Mouse (Mus musculus) liver, embryonic 12.5 days (tissue): ENCODE data around the gene Armt1. TPM values are rescaled to one million over a fixed set of nuclear protein-coding genes. Genes with fewer than 3 reads are reported as not detected.

ENCODE experiments used
- ATAC-seq: fragments of 200-750 bp; cut with Nextera tagmentation; 2 replicates; pipeline ENCODE4 v1.8.0; 2017; ENCODE audit warnings: moderate number of reproducible peaks, mild to moderate bottlenecking, moderate library complexity
- H3K27ac ChIP-seq: fragments of 300-500 bp; sonication (generic); 2 replicates; pipeline ENCODE4 v1.5.1; 2016; ENCODE audit warnings: mild to moderate bottlenecking
- H3K27me3 ChIP-seq: fragments of 300-500 bp; sonication (generic); replicated peaks from 2 replicates; pipeline ENCODE4 v1.6.1; 2016; ENCODE audit warnings: mild to moderate bottlenecking, moderate library complexity
- H3K36me3 ChIP-seq: fragments of 300-500 bp; sonication (generic); 2 replicates; pipeline ENCODE4 v1.6.1; 2016; ENCODE audit warnings: mild to moderate bottlenecking, moderate library complexity
- H3K4me1 ChIP-seq: fragments of 300-500 bp; sonication (generic); 2 replicates; pipeline ENCODE4 v1.6.1; 2016
- H3K4me2 ChIP-seq: fragments of 300-500 bp; sonication (generic); 2 replicates; pipeline ENCODE4 v1.6.1; 2016; ENCODE audit warnings: mild to moderate bottlenecking, moderate library complexity
- H3K4me3 ChIP-seq: fragments of 300-500 bp; sonication (generic); 2 replicates; pipeline ENCODE4 v1.5.1; 2016; ENCODE audit warnings: mild to moderate bottlenecking, moderate library complexity
- H3K9ac ChIP-seq: fragments of 300-500 bp; sonication (generic); 2 replicates; pipeline ENCODE4 v1.6.1; 2016; ENCODE audit warnings: mild to moderate bottlenecking, moderate library complexity
- H3K9me3 ChIP-seq: fragments of 300-500 bp; sonication (generic); replicated peaks from 2 replicates; pipeline ENCODE4 v1.6.1; 2016; ENCODE audit warnings: mild to moderate bottlenecking, moderate library complexity
- WGBS: fragments of 180-500 bp; shearing (Covaris S2); methylation state at CpG from one replicate; pipeline ENCODE4 v1.1.7; 2016; ENCODE audit not compliant: insufficient replicate concordance; 5-methylcytosine and 5-hydroxymethylcytosine counted together
- polyA plus RNA-seq: library from polyadenylated mRNA; unstranded; fragments of >200 nt; fragmentation: Nextera tagmentation; extraction: Ambion mirVana; gene quantifications from 2 replicates; pipeline ENCODE4 v1.2.1, GENCODE M21; 2016

Gene Armt1
- polyA plus RNA-seq = 23.6 and 23.9 TPM in 2 replicates

GRCm38 (mm10) chr10:4432123-4432931 is at the start of gene Armt1, which contains the start of gene Rmnd1:
TSS of gene Armt1 (plus strand) at chr10:4432467.
TSS of gene Rmnd1 (minus strand) at chr10:4432388.
- peak within 1 kb of the TSS; percentile 89 for H3K4me2 ChIP-seq
- H3K4me3 ChIP-seq = peak within 1 kb of the TSS; percentile 81
- peaks cover 46% of the 10 kb centered on the region for H3K36me3 ChIP-seq
- peak within 1 kb of the TSS; percentile 89 for H3K9ac ChIP-seq
- under 1% methylated on average over 75 of the region's 75 CpGs for WGBS
- peak within 1 kb of the TSS; percentile 91 for H3K27ac ChIP-seq
- peak; percentile 94 for ATAC-seq
- H3K9me3 ChIP-seq = no peaks in the 10 kb centered on the region
- no peaks in the 10 kb centered on the region for H3K27me3 ChIP-seq
- H3K4me1 ChIP-seq = peaks cover 56% of the 10 kb centered on the region

DNA sequence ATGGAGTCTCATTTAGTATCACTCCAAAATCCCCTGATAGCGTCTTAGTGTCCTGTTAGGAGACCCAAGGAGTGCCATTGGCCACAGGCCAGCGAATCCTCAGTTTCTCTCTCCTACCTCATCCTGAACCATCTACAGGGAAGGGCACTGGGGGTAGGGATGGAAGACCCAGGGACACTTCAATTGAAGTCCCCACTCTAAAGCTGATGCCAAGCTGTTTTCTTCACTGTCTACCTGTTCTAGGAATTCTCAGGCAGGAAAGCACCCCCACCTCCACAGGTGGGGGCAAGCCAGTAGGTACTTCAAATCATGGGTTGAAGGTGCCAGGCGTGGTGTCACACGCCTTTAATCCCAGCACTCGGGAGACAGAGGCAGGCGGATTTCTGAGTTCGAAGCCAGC is 48.0 kb upstream of the Armt1 start:
- H3K9me3 ChIP-seq = no peaks in the 10 kb centered on the region
- no peak for ATAC-seq
- H3K4me3 ChIP-seq = no peak overlapping the region
- 79% methylated on average over 7 of the region's 7 CpGs for WGBS
- H3K27ac ChIP-seq = no peak overlapping the region
- H3K27me3 ChIP-seq = no peaks in the 10 kb centered on the region
- no peaks in the 10 kb centered on the region for H3K36me3 ChIP-seq
- H3K4me2 ChIP-seq = no peak overlapping the region
- no peak overlapping the region for H3K9ac ChIP-seq
- peaks cover 48% of the 10 kb centered on the region for H3K4me1 ChIP-seq

GRCm38 (mm10) chr10:4386609-4387591 is 45.4 kb upstream of the Armt1 start:
- peaks cover 75% of the 10 kb centered on the region for H3K4me1 ChIP-seq
- 1% methylated on average over 47 of the region's 133 CpGs for WGBS

DNA sequence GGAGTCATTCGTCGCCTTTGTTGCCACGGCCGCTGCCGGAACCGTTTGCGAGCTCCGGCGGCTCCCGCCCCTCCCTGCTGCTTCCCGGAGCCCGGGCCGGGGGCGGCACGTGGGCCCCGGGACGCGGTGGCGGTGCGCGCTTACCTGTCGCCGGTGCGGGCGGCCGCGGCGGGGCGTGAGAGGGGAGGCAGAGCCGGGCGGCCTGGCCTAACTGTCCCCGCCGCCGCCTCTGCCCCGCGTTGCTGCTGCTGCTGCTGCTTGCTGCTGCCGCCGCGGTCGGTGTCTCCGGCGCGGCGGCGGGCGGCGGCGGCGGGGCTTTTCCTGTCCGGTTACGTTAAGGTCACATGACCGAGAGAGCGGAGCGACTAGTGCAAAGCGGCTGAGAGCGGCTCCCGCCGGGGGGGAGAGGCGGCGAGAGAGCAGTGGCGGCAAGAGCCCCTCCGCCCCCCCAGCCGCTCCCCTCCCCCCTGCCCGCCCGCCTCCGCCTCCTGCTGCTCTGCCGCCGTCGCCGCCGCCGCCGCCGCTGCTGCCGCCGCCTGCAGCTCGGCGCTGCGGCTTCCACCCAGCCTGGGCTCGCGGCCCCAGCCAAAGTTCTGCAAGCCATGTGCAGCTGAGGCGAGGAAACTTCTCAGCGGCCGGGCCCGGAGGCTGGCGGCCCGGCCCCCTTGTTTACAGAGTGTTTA is 44.4 kb upstream of the Armt1 start, which contains the start of gene Zbtb2:
TSS of gene Zbtb2 (minus strand) at position 408 of the 683 bp plus-strand sequence.
- Histone ChIP-seq H3K4me2 (peak within 1 kb of the TSS; percentile 94), H3K36me3 (peaks cover 10% of the 10 kb centered on the region), H3K9ac (peak within 1 kb of the TSS; percentile 99), H3K4me1 (peaks cover 77% of the 10 kb centered on the region), H3K27me3 (no peaks in the 10 kb centered on the region), H3K9me3 (no peaks in the 10 kb centered on the region), H3K27ac (peak within 1 kb of the TSS; percentile 98), H3K4me3 (peak within 1 kb of the TSS; percentile 99)
- ATAC-seq = peak; percentile 0; the same call in 1 of the 2 replicates
- 0% methylated on average over 65 of the region's 87 CpGs for WGBS

More at GRCm38 (mm10) chr10:4386609-4387591, 45.4 kb upstream of the Armt1 start:
- Histone ChIP-seq H3K36me3 (0 out of 2 replicates have a peak, but pooled peaks cover 3% of the 10 kb centered on the region), H3K4me2 (peak overlapping the region; percentile 94), H3K9me3 (no peaks in the 10 kb centered on the region), H3K9ac (peak overlapping the region; percentile 99), H3K4me3 (peak overlapping the region; percentile 99), H3K27ac (peak overlapping the region; percentile 98), H3K27me3 (no peaks in the 10 kb centered on the region)
- ATAC-seq = peak; percentile 92

- no peaks in the 10 kb centered on the region for H3K9me3 ChIP-seq
- ATAC-seq = no peak
- H3K4me1 ChIP-seq = peaks cover 75% of the 10 kb centered on the region
- peak overlapping the region; percentile 99 for H3K4me3 ChIP-seq
- peaks cover 13% of the 10 kb centered on the region for H3K36me3 ChIP-seq
- H3K9ac ChIP-seq = peak overlapping the region; percentile 99
- peak overlapping the region; percentile 94 for H3K4me2 ChIP-seq
- WGBS = 1% methylated on average over 19 of the region's 19 CpGs
- no peaks in the 10 kb centered on the region for H3K27me3 ChIP-seq
- H3K27ac ChIP-seq = peak overlapping the region; percentile 98
Measured at GRCm38 (mm10) chr10:4388384-4388745, 43.9 kb upstream of the Armt1 start.

- H3K4me3 ChIP-seq = peak overlapping the region; percentile 99
- no peaks in the 10 kb centered on the region for H3K9me3 ChIP-seq
- no peaks in the 10 kb centered on the region for H3K27me3 ChIP-seq
- 16% methylated on average over 10 of the region's 10 CpGs for WGBS
- H3K27ac ChIP-seq = no peak overlapping the region
- peaks cover 71% of the 10 kb centered on the region for H3K4me1 ChIP-seq
- peak overlapping the region; percentile 99 for H3K9ac ChIP-seq
- peak overlapping the region; percentile 94 for H3K4me2 ChIP-seq
- no peak for ATAC-seq
- H3K36me3 ChIP-seq = peaks cover 16% of the 10 kb centered on the region
Measured at GRCm38 (mm10) chr10:4389036-4389435, 43.2 kb upstream of the Armt1 start.

DNA sequence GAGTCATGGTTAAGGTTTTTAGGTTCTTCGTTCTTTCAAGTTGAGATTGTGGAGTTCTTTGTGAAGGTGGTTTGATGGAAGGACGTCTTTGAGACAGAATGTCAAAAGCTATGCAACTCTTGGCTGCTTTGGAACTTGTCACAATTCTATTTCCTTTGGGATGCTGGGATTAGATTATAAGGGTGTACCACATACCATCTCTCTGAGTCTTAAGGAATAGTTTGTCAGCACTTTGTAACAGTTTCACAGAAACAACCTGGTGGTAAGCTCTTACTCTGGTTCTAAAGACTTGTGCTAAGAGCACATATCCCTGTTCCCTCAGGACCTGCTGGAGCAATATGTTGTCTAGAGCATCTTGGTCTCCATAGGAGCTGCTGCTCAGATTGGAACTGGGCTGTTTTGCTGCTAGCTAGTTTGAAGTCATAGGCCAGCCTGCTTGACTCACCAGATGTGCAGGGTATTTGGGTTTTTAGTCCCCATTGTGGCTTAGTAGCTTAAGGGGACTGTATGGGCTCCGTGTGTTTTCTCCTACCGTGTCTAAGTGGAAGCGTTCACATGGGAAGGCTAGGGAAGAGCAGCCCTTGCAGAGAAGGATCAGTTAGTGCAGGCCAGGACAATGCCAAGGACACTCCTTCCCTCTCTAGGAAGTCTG is 42.7 kb upstream of the Armt1 start:
- Histone ChIP-seq H3K9me3 (no peaks in the 10 kb centered on the region), H3K4me3 (peak overlapping the region; percentile 99), H3K36me3 (peaks cover 22% of the 10 kb centered on the region), H3K27ac (no peak overlapping the region), H3K4me1 (peaks cover 68% of the 10 kb centered on the region), H3K27me3 (no peaks in the 10 kb centered on the region), H3K9ac (peak overlapping the region; percentile 99), H3K4me2 (peak overlapping the region; percentile 94)
- ATAC-seq = no peak
- WGBS = 61% methylated on average over 5 of the region's 5 CpGs

GRCm38 (mm10) chr10:4390550-4390949 is 41.7 kb upstream of the Armt1 start:
- Histone ChIP-seq H3K4me2 (no peak overlapping the region), H3K9ac (no peak overlapping the region; the same call in 1 of the 2 replicates), H3K4me1 (peaks cover 58% of the 10 kb centered on the region), H3K27me3 (no peaks in the 10 kb centered on the region), H3K4me3 (no peak overlapping the region), H3K36me3 (peaks cover 32% of the 10 kb centered on the region), H3K27ac (no peak overlapping the region), H3K9me3 (no peaks in the 10 kb centered on the region)
- 58% methylated on average over 2 of the region's 2 CpGs for WGBS
- ATAC-seq = no peak

GRCm38 (mm10) chr10:4391076-4391475 is 41.2 kb upstream of the Armt1 start:
- Histone ChIP-seq H3K27ac (no peak overlapping the region), H3K4me2 (no peak overlapping the region), H3K4me3 (no peak overlapping the region), H3K4me1 (peaks cover 53% of the 10 kb centered on the region), H3K9ac (no peak overlapping the region), H3K36me3 (peaks cover 37% of the 10 kb centered on the region), H3K9me3 (no peaks in the 10 kb centered on the region), H3K27me3 (no peaks in the 10 kb centered on the region)
- no peak for ATAC-seq
- 74% methylated on average over 5 of the region's 5 CpGs for WGBS

GRCm38 (mm10) chr10:4391851-4392250 is 40.4 kb upstream of the Armt1 start:
- H3K9me3 ChIP-seq = no peaks in the 10 kb centered on the region
- peaks cover 43% of the 10 kb centered on the region for H3K36me3 ChIP-seq
- H3K4me3 ChIP-seq = no peak overlapping the region
- WGBS = 57% methylated on average over 6 of the region's 6 CpGs
- peaks cover 49% of the 10 kb centered on the region for H3K4me1 ChIP-seq
- no peak for ATAC-seq
- H3K4me2 ChIP-seq = no peak overlapping the region
- H3K27ac ChIP-seq = 0 out of 2 replicates have a peak overlapping the region, but pooled peaks have one; percentile 20
- no peaks in the 10 kb centered on the region for H3K27me3 ChIP-seq
- no peak overlapping the region for H3K9ac ChIP-seq

DNA sequence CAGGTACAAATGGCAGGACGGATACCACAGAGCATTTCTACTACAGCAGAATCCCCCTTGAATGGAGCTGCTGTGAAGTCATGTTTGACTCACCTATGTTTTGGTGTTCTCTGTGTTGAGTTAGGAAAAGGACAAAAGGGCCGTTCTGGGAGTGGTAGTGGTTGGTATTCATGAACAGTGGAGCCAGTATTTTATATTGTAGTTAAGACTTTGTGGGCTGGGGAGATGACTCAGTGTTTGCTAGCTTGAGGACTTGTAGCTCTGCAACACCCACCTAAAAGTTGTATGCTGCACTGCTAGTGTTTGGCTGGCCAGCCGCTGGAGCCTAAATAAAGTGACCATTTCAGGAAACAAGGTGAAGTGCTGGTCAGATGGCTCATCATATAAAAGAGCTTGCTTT is 36.9 kb upstream of the Armt1 start:
- 90% methylated on average over 3 of the region's 3 CpGs for WGBS
- ATAC-seq = no peak
- Histone ChIP-seq H3K27me3 (no peaks in the 10 kb centered on the region), H3K4me2 (no peak overlapping the region), H3K27ac (no peak overlapping the region), H3K4me1 (peaks cover 34% of the 10 kb centered on the region), H3K9me3 (no peaks in the 10 kb centered on the region), H3K36me3 (peaks cover 66% of the 10 kb centered on the region), H3K4me3 (no peak overlapping the region), H3K9ac (no peak overlapping the region)
